27 mouse cellular contexts compared by ENCODE assay signal in the genomic region with DNA sequence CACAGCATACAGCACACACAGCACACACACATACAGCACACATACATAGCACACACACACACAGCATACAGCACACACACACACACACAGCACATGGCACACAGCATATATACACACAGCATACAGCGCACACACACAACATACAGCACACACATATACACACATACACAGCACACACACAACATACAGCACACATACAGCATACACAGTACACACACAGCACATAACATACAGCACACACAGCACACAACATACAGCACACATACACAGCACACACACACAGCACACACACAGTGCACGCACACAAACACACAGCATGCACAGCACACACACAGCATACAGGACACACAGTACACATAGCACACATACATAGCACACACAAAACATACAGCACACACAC.
DNase-seq lines count a peak whose midpoint lies in the region; ATAC-seq and TF ChIP-seq lines count a peak whose summit lies in the region.
"Had no signal": no experiment of that assay in that cellular context is flagged by ENCODE, and none has a peak within 500 bp of the region (broad histone marks: within the 10 kb centered on the region; RNA-seq: fewer than 3 reads in every experiment).

No protein-coding gene starts in this region.

- ATAC-seq in heart, embryonic 14.5 days (ENCODE audit: insufficient number of reproducible peaks, insufficient read depth, low FRiP score, low read depth) = 0 out of 2 replicates have a peak, but pooled peaks have one; percentile 24
- ATAC-seq in midbrain, embryonic 15.5 days (replicated peaks) = 0 out of 2 replicates have a peak, but pooled peaks have one; percentile 17
- no peak for ATAC-seq in midbrain, embryonic 14.5 days (ENCODE audit: low FRiP score, low TSS enrichment)
- ATAC-seq: CD4-positive, CD25-positive, alpha-beta regulatory T cell, adult 4 months; forebrain, embryonic 15.5 days; hindbrain, postnatal 0 days; intestine, embryonic 15.5 days had no signal

- H3K4me3 ChIP-seq in heart, embryonic 14.5 days (ENCODE audit: control insufficient read depth in 1 of 2, insufficient read depth in 1 of 2, low read depth in 1 of 2, low read length in 2 of 2) = no peak overlapping the region
- H3K4me3 ChIP-seq in midbrain, embryonic 15.5 days = no peak overlapping the region
- no peak overlapping the region for H3K4me3 ChIP-seq in midbrain, embryonic 14.5 days (replicated peaks; ENCODE audit: low read depth, low read length)
- H3K4me3 ChIP-seq in embryonic fibroblast, embryonic 13.5 days (ENCODE audit: insufficient read depth, low read length) = no peak overlapping the region
- H3K4me3 ChIP-seq: forebrain, embryonic 15.5 days; heart, embryonic 12.5 days; hindbrain, embryonic 10.5 days; intestine, embryonic 15.5 days; layer of hippocampus, adult 2 months; left cerebral cortex, adult 2 months; limb, embryonic 15.5 days had no signal

- H3K4me2 ChIP-seq in heart, embryonic 14.5 days (ENCODE audit: low read length) = no peak overlapping the region
- H3K4me2 ChIP-seq in midbrain, embryonic 15.5 days = no peak overlapping the region
- no peak overlapping the region for H3K4me2 ChIP-seq in midbrain, embryonic 14.5 days (ENCODE audit: low read length)
- H3K4me2 ChIP-seq: forebrain, embryonic 15.5 days; heart, embryonic 12.5 days; intestine, embryonic 15.5 days; limb, embryonic 15.5 days had no signal

- WGBS in heart, embryonic 14.5 days = 70% methylated on average over 2 of the region's 2 CpGs
- 77% methylated on average over 2 of the region's 2 CpGs for WGBS in midbrain, embryonic 15.5 days
- 81% methylated on average over 2 of the region's 2 CpGs for WGBS in midbrain, embryonic 14.5 days

- H3K4me1 ChIP-seq in heart, embryonic 14.5 days (ENCODE audit: control insufficient read depth in 2 of 2, insufficient read depth in 2 of 2, low read length in 2 of 2) = peaks cover 4 to 5% of the 10 kb centered on the region in 2 experiments; a peak in 3 of 4 replicates
- H3K4me1 ChIP-seq in midbrain, embryonic 15.5 days = no peaks in the 10 kb centered on the region
- H3K4me1 ChIP-seq in midbrain, embryonic 14.5 days (ENCODE audit: control insufficient read depth, insufficient read depth, low read length) = no peaks in the 10 kb centered on the region
- H3K4me1 ChIP-seq in embryonic fibroblast, embryonic 13.5 days (ENCODE audit: control insufficient read depth, insufficient read depth, low read length) = no peaks in the 10 kb centered on the region
- H3K4me1 ChIP-seq: forebrain, embryonic 15.5 days; intestine, embryonic 15.5 days; limb, embryonic 15.5 days had no signal

- no peak overlapping the region for H3K27ac ChIP-seq in heart, embryonic 14.5 days (replicated peaks in 1 of 2; ENCODE audit: control insufficient read depth in 1 of 2, insufficient read depth in 1 of 2, low read depth in 2 of 2, low read length in 2 of 2)
- no peak overlapping the region for H3K27ac ChIP-seq in midbrain, embryonic 15.5 days
- H3K27ac ChIP-seq in midbrain, embryonic 14.5 days (replicated peaks; ENCODE audit: low read depth, low read length) = no peak overlapping the region
- H3K27ac ChIP-seq in embryonic fibroblast, embryonic 13.5 days (ENCODE audit: insufficient read depth, low read length) = no peak overlapping the region
- H3K27ac ChIP-seq: forebrain, embryonic 15.5 days; hindbrain, embryonic 10.5 days; hindbrain, postnatal 0 days; intestine, embryonic 15.5 days; layer of hippocampus, adult 2 months; left cerebral cortex, adult 2 months; limb, embryonic 15.5 days had no signal

- no peak overlapping the region for H3K9ac ChIP-seq in heart, embryonic 14.5 days (ENCODE audit: low read length)
- H3K9ac ChIP-seq in midbrain, embryonic 15.5 days = no peak overlapping the region
- H3K9ac ChIP-seq in midbrain, embryonic 14.5 days (replicated peaks; ENCODE audit: low read length) = no peak overlapping the region
- H3K9ac ChIP-seq: forebrain, embryonic 15.5 days; heart, embryonic 12.5 days; intestine, embryonic 15.5 days; limb, embryonic 15.5 days had no signal

- no peak for TF ChIP-seq CTCF in embryonic fibroblast, embryonic 13.5 days (IDR thresholded peaks at IDR 0.05; ENCODE audit: borderline replicate concordance, insufficient read depth, low read length)

- no peaks in the 10 kb centered on the region for H3K27me3 ChIP-seq in heart, embryonic 14.5 days (ENCODE audit: control insufficient read depth, insufficient read depth, low read length)
- H3K27me3 ChIP-seq in midbrain, embryonic 15.5 days (replicated peaks) = no peaks in the 10 kb centered on the region
- no peaks in the 10 kb centered on the region for H3K27me3 ChIP-seq in midbrain, embryonic 14.5 days (ENCODE audit: control insufficient read depth, insufficient read depth, low read length)
- H3K27me3 ChIP-seq: forebrain, embryonic 15.5 days; heart, embryonic 12.5 days; intestine, embryonic 15.5 days; limb, embryonic 15.5 days had no signal

- 0 out of 2 replicates have a peak, but pooled peaks have one; percentile 21 for TF ChIP-seq POLR2A in embryonic fibroblast, embryonic 13.5 days (IDR thresholded peaks at IDR 0.05; ENCODE audit: low read depth, low read length)

- intact Hi-C loops in heart, postnatal 14 days (cut with DNase I) = no loop called here
- intact Hi-C loops in left cerebral cortex, postnatal 14 days (cut with DNase I) = no loop called here

- no peaks in the 10 kb centered on the region for H3K9me3 ChIP-seq in heart, embryonic 14.5 days (ENCODE audit: control insufficient read depth, low read length)
- H3K9me3 ChIP-seq in midbrain, embryonic 15.5 days = no peaks in the 10 kb centered on the region
- H3K9me3 ChIP-seq in midbrain, embryonic 14.5 days (ENCODE audit: control insufficient read depth, low read length) = no peaks in the 10 kb centered on the region
- H3K9me3 ChIP-seq: forebrain, embryonic 15.5 days; heart, embryonic 12.5 days; hindbrain, embryonic 10.5 days; intestine, embryonic 15.5 days; limb, embryonic 15.5 days had no signal

- no peaks in the 10 kb centered on the region for H3K36me3 ChIP-seq in heart, embryonic 14.5 days (ENCODE audit: control insufficient read depth, insufficient read depth, low read length)
- no peaks in the 10 kb centered on the region for H3K36me3 ChIP-seq in midbrain, embryonic 15.5 days (replicated peaks)
- no peaks in the 10 kb centered on the region for H3K36me3 ChIP-seq in midbrain, embryonic 14.5 days (ENCODE audit: control insufficient read depth, insufficient read depth, low read length)
- H3K36me3 ChIP-seq: forebrain, embryonic 15.5 days; heart, embryonic 12.5 days; hindbrain, embryonic 10.5 days; intestine, embryonic 15.5 days; limb, embryonic 15.5 days had no signal

- DNase-seq in heart, postnatal 14 days = no peak
- no peak for DNase-seq in midbrain, embryonic 14.5 days
- no peak for DNase-seq in left cerebral cortex, postnatal 14 days (ENCODE audit: low spot score in 2 of 2)
- no peak for DNase-seq in thymus, adult 18-20 months
- DNase-seq: adrenal gland, postnatal 10 days; cerebellum, adult 11 months; cerebellum, adult 9-10 months; cerebellum, postnatal 36 days; embryo, embryonic 11 days; gastrocnemius, postnatal 25 days; heart, adult 18-20 months; heart, postnatal 10 days; kidney, postnatal 36 days; lung, postnatal 36 days; thymus, postnatal 4 days had no signal
